Mouse (Mus musculus) MEL (cell line): ENCODE measurements around the gene Zfp365.

Experiments used
- POLR2A ChIP-seq, 2 experiments: IDR thresholded peaks; 2 replicates each; pipeline ENCODE4 v1.6.1; 2011 to 2012; ENCODE audit warnings: low read length in 2 of 2, mild to moderate bottlenecking in 2 of 2, control low read depth in 1 of 2, improper control_type of control experiment in 1 of 2, low read depth in 1 of 2, moderate library complexity in 1 of 2; ENCODE audit not compliant: control insufficient read depth in 1 of 2, insufficient read depth in 1 of 2, poor library complexity in 1 of 2
- POLR2AphosphoS5 ChIP-seq: IDR thresholded peaks from 2 replicates; pipeline ENCODE4 v1.6.1; 2012; ENCODE audit warnings: low read depth, borderline replicate concordance, mild to moderate bottlenecking, inconsistent platforms, low read length, moderate library complexity, mixed read lengths

GRCm38 (mm10) chr10:67852411-67852810, 60.1 kb downstream of the Zfp365 start:
- TF ChIP-seq POLR2AphosphoS5 (no peak), POLR2A (IDR thresholded peaks at IDR 0.05; ENCODE audit: control insufficient read depth in 1 of 2, insufficient read depth in 1 of 2, low read depth in 1 of 2, low read length in 2 of 2, poor library complexity in 1 of 2) (no peak)
